Mouse (Mus musculus): ENCODE results near the gene Bsdc1. TPM values are rescaled to one million over a fixed set of nuclear protein-coding genes. Genes with fewer than 3 reads are reported as not detected.

The Bsdc1 gene
- total RNA-seq (2014; rRNA removed; ENCODE audit: low replicate concordance), result 46.3 and 58.4 TPM in 2 replicates
- 18.7 and 20.1 TPM in 2 replicates for polyA plus RNA-seq (2015; fragmentation: Nextera tagmentation; extraction: Ambion mirVana)

DNA sequence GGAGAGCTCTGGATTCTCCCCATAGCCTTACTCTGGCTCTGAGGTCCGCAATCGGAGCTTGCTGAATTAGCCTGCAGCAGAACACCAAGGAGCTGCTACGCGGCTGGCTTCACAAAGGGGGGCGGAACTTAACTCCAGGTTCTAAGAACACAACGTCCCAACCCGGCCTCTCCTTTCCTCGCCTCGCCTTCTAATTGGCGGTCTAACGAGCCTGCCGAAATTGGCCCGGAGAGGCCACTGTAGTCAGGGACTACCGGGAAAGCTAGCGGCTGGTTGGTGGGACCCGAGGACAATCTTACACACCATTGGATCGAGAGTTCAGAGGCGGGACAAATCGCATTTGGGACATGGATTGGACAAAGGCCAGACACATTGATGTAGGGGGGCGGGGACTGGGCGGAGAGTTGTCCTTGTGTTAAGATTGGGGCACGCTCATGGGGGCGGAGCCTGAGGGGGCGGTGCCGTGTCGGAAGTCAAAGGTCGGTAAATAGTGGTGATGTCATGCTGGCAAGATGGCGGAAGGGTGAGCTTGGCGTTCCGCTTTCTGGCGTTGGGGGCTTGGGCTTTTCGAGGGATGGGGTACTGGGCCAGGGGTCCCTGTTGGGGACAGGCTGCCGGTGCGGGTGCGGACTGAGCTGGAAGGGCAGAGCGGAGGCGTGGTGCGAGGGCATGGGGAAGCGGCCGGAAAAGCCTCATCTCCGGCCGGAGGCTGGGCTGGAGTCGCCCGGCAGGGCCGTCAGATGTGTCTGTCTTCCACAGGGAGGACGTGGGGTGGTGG is at the start of gene Bsdc1:
Gene Bsdc1 (plus strand): TSS at position 399 of the 778 bp plus-strand sequence.
- Histone ChIP-seq H3K27ac (ENCODE audit: low read depth) (peak within 1 kb of the TSS; percentile 85), H3K4me2 (ENCODE audit: low read depth, low read length) (peak within 1 kb of the TSS; percentile 96), H3K27me3 (ENCODE audit: control insufficient read depth, insufficient read depth, low read length) (no peaks in the 10 kb centered on the region), H3K9ac (replicated peaks; ENCODE audit: low read depth, low read length) (peak within 1 kb of the TSS; percentile 76), H3K4me3 (ENCODE audit: low read depth, low read length) (peak within 1 kb of the TSS; percentile 89), H3K4me1 (ENCODE audit: control insufficient read depth, insufficient read depth) (peaks cover 10% of the 10 kb centered on the region), H3K36me3 (replicated peaks; ENCODE audit: control insufficient read depth, insufficient read depth, low read length) (peaks cover 26% of the 10 kb centered on the region), H3K9me3 (replicated peaks; ENCODE audit: control insufficient read depth, low read length) (no peaks in the 10 kb centered on the region)
- peak; percentile 98 for ATAC-seq (ENCODE audit: insufficient read depth, low read depth)
- peak; percentile 100 for DNase-seq (ENCODE audit: low spot score)
- WGBS, result under 1% methylated on average over 46 of the region's 46 CpGs
- TF ChIP-seq EP300 (IDR thresholded peaks at IDR 0.05; ENCODE audit: low read depth) (peak; percentile 87; the same call in 1 of the 2 replicates), CTCF (IDR thresholded peaks at IDR 0.05; ENCODE audit: low read depth) (0 out of 2 replicates have a peak, but pooled peaks have one; percentile 3)

DNA sequence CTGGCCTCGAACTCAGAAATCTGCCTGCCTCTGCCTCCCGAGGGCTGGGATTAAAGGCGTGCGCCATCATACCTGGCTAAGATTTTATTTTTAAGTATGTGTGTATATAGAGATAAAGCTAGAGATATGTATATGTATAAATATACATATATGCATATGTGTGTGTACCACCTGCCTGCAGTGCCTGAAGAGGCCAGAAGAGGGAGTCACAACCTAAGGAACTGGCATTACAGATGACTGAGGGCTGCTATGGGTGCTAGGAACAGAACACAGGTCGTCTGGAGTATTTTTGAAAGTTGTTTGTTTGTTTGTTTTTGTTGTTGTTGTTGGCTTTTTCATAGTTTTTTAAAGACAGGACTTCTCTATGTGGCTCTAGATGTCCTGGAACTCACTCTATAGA is 45.5 kb upstream of the Bsdc1 start:
- no peak overlapping the region for H3K4me3 ChIP-seq (ENCODE audit: low read depth, low read length)
- no peak overlapping the region for H3K27ac ChIP-seq (ENCODE audit: low read depth)
- H3K36me3 ChIP-seq (replicated peaks; ENCODE audit: control insufficient read depth, insufficient read depth, low read length), result no peaks in the 10 kb centered on the region
- TF ChIP-seq EP300 (IDR thresholded peaks at IDR 0.05; ENCODE audit: low read depth) (no peak), CTCF (IDR thresholded peaks at IDR 0.05; ENCODE audit: low read depth) (no peak)
- H3K4me1 ChIP-seq (ENCODE audit: control insufficient read depth, insufficient read depth), result no peaks in the 10 kb centered on the region
- ATAC-seq (ENCODE audit: insufficient read depth, low read depth) (no peak), DNase-seq (ENCODE audit: low spot score) (no peak)
- H3K9ac ChIP-seq (replicated peaks; ENCODE audit: low read depth, low read length), result no peak overlapping the region
- no peak overlapping the region for H3K4me2 ChIP-seq (ENCODE audit: low read depth, low read length)
- H3K27me3 ChIP-seq (ENCODE audit: control insufficient read depth, insufficient read depth, low read length), result no peaks in the 10 kb centered on the region
- H3K9me3 ChIP-seq (replicated peaks; ENCODE audit: control insufficient read depth, low read length), result no peaks in the 10 kb centered on the region
- 91% methylated on average over 5 of the region's 5 CpGs for WGBS

GRCm38 (mm10) chr4:129416478-129416877 is 44.9 kb upstream of the Bsdc1 start:
- no peaks in the 10 kb centered on the region for H3K9me3 ChIP-seq (replicated peaks; ENCODE audit: control insufficient read depth, low read length)
- TF ChIP-seq CTCF (IDR thresholded peaks at IDR 0.05; ENCODE audit: low read depth) (no peak), EP300 (IDR thresholded peaks at IDR 0.05; ENCODE audit: low read depth) (no peak)
- 14% methylated on average over 5 of the region's 5 CpGs for WGBS
- no peak for ATAC-seq (ENCODE audit: insufficient read depth, low read depth)
- H3K27ac ChIP-seq (ENCODE audit: low read depth), result no peak overlapping the region
- no peak overlapping the region for H3K4me2 ChIP-seq (ENCODE audit: low read depth, low read length)
- H3K4me3 ChIP-seq (ENCODE audit: low read depth, low read length), result no peak overlapping the region
- DNase-seq (ENCODE audit: low spot score), result no peak
- H3K27me3 ChIP-seq (ENCODE audit: control insufficient read depth, insufficient read depth, low read length), result no peaks in the 10 kb centered on the region
- no peak overlapping the region for H3K9ac ChIP-seq (replicated peaks; ENCODE audit: low read depth, low read length)
- no peaks in the 10 kb centered on the region for H3K4me1 ChIP-seq (ENCODE audit: control insufficient read depth, insufficient read depth)
- H3K36me3 ChIP-seq (replicated peaks; ENCODE audit: control insufficient read depth, insufficient read depth, low read length), result no peaks in the 10 kb centered on the region

GRCm38 (mm10) chr4:129418321-129418720 is 43.1 kb upstream of the Bsdc1 start:
- H3K27me3 ChIP-seq (ENCODE audit: control insufficient read depth, insufficient read depth, low read length), result no peaks in the 10 kb centered on the region
- H3K9me3 ChIP-seq (replicated peaks; ENCODE audit: control insufficient read depth, low read length), result no peaks in the 10 kb centered on the region
- no peak overlapping the region for H3K4me3 ChIP-seq (ENCODE audit: low read depth, low read length)
- 63% methylated on average over 5 of the region's 5 CpGs for WGBS
- H3K36me3 ChIP-seq (replicated peaks; ENCODE audit: control insufficient read depth, insufficient read depth, low read length), result no peaks in the 10 kb centered on the region
- no peak for DNase-seq (ENCODE audit: low spot score)
- no peaks in the 10 kb centered on the region for H3K4me1 ChIP-seq (ENCODE audit: control insufficient read depth, insufficient read depth)
- TF ChIP-seq EP300 (IDR thresholded peaks at IDR 0.05; ENCODE audit: low read depth), result no peak
- TF ChIP-seq CTCF (IDR thresholded peaks at IDR 0.05; ENCODE audit: low read depth), result no peak
- H3K4me2 ChIP-seq (ENCODE audit: low read depth, low read length), result no peak overlapping the region
- H3K9ac ChIP-seq (replicated peaks; ENCODE audit: low read depth, low read length), result no peak overlapping the region
- ATAC-seq (ENCODE audit: insufficient read depth, low read depth), result no peak
- H3K27ac ChIP-seq (ENCODE audit: low read depth), result no peak overlapping the region

GRCm38 (mm10) chr4:129440340-129441063 is 20.9 kb upstream of the Bsdc1 start, which contains the start of gene Zbtb8b:
Gene Zbtb8b (minus strand): TSS chr4:129440853.
- H3K4me1 ChIP-seq (ENCODE audit: control insufficient read depth, insufficient read depth), result peaks cover 7% of the 10 kb centered on the region; the same call in 1 of the 2 replicates
- H3K4me3 ChIP-seq (ENCODE audit: low read depth, low read length), result peak within 1 kb of the TSS; percentile 35
- 15% methylated on average over 33 of the region's 33 CpGs for whole genome bisulfite sequencing
- H3K4me2 ChIP-seq (ENCODE audit: low read depth, low read length), result peak within 1 kb of the TSS; percentile 56
- H3K27me3 ChIP-seq (ENCODE audit: control insufficient read depth, insufficient read depth, low read length), result peaks cover 25% of the 10 kb centered on the region
- ATAC-seq (ENCODE audit: insufficient read depth, low read depth) (no peak), DNase-seq (ENCODE audit: low spot score) (no peak)
- no peak for TF ChIP-seq EP300 (IDR thresholded peaks at IDR 0.05; ENCODE audit: low read depth)
- TF ChIP-seq CTCF (IDR thresholded peaks at IDR 0.05; ENCODE audit: low read depth), result no peak
- H3K36me3 ChIP-seq (replicated peaks; ENCODE audit: control insufficient read depth, insufficient read depth, low read length), result no peaks in the 10 kb centered on the region
- no peak within 1 kb of the TSS; the same call in 1 of the 2 replicates for H3K9ac ChIP-seq (replicated peaks; ENCODE audit: low read depth, low read length)
- H3K9me3 ChIP-seq (replicated peaks; ENCODE audit: control insufficient read depth, low read length), result no peaks in the 10 kb centered on the region
- H3K27ac ChIP-seq (ENCODE audit: low read depth), result no peak within 1 kb of the TSS

Measured in heart, postnatal 0 days (tissue).